Mouse (Mus musculus) cerebellum, adult 8-10 months (tissue): ENCODE results near the gene Erv3.

Experiments used
- DNase-seq: peaks from one replicate; pipeline ENCODE4 v3.0.0; 2022

The Erv3 gene

DNA sequence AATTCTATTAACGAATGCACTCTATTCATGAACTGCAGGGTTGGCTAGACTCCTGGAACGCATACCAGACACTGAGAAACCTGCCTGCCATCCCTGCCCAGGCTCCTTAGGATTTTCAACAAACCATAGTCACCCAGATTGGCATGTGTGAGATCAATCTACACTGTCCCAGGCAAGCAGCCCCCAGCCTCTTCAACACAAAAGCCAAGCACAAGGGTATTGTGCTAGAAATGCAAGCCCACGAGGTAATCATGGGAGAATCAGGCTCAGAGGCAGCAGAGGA lies 37.9 kb downstream of the Erv3 start:
- no peak for DNase-seq

DNA sequence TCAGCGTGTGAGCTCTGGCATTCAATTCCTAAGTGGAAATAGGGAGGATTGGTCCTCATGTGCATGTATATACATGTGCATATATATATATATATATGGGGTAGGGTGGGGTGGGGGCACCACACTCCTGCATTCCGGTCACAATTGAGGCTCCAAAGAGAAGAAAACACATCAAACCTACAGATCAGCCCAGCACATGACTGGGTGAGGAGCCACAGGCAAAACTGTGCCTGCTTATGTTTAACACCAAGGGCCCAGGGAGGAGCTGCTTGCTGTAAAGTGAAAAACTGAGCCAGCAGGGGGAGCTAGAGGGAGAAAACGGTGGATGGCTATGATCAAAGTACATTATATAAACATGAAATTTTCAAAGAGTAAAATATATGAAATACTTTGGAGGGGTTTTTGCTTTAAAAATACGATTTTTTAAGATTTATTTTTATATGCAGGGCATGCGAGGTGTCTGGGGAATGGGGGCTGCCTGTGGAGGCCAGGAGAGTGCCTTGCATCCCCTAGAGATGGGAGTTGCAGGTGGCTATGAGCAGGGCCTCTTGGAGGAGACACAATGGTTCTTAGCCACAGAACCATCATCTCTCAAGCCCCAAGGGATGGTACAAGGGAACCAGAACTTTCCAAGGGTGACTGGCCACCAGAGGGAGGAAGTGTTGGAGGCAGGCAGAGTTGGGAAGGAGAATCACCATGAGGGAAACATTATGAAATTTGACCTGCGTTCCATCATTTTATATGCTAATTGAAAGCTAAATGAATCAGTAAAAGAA lies 38.4 kb downstream of the Erv3 start:
- DNase-seq, result peak; percentile 85

DNA sequence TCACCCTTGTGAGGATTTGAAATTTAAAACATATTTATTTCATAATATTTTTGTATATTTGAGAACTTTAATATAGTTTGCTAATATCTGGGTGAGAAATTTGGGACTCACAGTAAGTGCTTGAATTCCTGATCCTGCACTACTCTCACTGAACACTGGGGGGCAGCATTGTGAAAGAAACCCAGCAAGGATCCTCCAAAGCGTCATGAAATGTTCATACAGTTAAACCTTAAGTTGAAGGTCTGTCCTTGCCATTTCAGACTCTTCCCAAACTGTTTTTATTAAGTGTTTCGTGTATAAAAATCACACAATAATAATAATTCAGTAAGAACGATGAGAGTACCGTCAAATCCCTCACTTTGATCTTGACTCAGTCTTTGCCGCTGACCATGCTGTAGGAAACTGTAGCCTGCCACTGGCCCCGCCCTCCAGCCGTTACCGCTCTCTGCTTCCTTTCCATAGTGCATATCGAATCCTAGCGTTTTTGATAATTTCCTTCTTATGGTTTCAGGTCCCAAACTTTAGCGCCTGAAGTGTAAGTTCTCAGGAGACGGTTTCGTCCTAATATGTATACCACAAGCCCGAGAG lies 39.4 kb downstream of the Erv3 start:
- peak; percentile 83 for DNase-seq

DNA sequence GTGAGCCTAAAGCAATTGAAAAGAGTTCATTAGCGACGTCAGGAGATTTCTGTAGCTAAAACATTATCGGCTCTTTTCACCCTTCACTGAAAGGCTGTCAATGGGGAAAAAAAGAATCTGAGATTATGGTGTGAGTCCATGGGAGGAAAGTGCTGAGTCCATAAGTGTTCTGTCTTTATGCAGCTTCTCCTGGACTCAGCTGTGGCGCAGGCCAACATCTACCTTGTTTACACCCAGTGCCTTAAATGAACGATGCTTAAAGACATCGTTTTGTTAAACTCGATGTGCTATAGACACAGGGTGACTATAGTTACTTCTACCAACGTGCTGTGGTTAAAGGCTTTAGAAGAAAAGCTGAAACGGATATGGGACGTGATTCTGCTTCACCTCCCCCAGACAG lies 45.2 kb downstream of the Erv3 start:
- DNase-seq, result no peak

DNA sequence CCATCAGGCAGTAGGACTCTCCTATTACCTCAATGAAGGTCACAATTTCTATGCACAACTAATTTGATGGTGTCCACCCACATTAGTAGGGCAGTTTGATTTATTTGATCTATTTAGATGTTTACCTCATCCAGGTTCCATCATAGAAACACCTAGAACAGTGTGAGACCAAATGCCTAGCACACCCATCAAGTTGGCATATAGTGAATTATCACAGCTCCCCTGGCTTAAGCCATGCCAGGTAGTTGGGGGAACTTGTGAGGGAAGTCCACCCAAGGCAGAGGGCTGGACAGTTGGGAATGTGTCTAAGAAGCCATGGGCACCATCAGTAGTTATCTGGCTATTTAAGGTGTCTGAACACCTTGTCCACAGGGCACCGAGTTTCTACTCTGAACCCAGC lies 46.1 kb downstream of the Erv3 start:
- no peak for DNase-seq

DNA sequence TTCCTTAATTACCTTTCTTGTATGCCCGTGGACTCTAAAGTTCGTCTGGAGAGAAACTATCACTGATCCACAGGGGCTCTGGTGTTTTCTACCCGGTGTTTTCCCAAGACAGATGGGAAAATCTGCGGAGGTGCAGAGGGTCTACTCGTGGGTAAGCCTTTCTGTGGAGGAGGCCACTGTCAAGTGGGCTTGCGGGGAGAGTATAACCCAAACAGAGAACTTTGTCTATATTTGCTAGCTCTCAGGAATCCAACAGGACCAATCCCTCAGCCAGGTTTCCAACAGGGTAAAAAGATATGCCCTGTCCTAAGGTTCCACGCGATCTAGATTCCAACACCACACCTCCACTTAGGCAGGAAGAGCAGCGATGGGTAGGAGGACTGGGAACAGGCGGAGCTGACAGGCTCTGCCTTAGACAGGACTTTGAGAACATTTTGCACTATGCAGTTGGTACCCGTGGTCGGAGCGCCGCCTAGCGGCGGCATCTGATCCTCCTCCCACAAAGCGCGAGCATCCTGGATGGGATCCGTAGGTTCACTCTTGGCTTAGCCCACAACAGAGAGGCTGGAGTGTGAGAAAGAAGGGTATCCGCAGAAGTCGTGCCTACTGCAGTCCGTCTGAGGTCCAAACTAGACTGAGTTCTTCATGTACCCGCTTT lies 46.9 kb downstream of the Erv3 start:
- peak; percentile 28 for DNase-seq

DNA sequence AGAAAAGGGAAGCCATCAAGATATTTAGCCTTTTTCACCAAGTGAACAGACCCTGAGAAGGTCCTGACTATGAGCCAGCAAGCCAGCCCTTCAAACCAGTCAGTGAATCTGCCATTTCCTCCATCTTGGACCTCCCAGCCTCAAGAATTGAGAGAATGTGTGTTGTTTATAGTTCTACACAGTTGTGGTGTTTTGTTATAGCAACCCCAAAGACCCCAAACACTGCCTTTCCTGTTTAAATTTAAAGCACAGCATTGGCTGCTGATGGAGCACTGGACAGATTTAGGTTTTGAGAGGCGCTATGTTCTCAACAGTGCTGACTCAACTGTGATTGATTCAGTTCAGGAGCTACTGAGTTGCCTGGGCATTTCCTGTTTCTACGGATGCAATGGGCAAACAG lies 47.9 kb downstream of the Erv3 start:
- no peak for DNase-seq

DNA sequence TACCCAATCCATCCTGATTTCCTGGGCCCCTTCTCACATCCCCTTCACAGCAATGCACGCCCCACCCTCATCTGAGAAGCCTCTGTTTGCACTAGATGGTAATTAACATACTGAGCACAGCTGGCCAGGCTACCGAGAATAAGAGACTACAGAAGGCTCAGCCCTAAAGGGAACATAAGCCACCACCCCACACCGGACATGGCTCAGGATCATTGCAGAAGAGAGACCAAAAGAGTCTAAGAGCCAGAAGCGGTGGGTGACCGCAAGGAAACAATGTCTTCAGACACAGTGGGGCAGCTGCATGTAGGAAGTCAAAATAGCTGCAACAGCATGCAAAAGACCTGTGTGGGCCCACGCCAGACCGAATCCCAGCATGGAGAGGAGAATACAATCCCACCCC lies 50.7 kb downstream of the Erv3 start:
- no peak for DNase-seq

DNA sequence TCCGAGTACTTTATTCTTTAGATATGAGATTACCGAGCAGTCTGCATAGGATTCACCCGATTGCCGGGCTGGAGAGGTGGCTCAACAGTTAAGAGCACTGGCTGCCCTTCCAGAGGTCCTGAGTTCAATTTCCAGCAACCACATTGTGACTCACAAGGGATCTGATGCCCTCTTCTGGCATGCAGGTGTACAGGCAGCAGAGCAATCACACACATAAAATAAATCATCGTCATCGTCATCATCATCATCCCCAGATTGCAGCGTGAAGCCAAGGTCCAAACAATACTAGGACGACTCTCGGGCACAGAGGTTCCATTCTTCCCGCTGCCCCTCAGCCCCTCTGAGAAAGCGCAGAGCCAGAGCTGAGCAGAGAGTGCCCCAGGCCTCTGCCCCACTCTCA lies 51.9 kb downstream of the Erv3 start:
- DNase-seq, result no peak

DNA sequence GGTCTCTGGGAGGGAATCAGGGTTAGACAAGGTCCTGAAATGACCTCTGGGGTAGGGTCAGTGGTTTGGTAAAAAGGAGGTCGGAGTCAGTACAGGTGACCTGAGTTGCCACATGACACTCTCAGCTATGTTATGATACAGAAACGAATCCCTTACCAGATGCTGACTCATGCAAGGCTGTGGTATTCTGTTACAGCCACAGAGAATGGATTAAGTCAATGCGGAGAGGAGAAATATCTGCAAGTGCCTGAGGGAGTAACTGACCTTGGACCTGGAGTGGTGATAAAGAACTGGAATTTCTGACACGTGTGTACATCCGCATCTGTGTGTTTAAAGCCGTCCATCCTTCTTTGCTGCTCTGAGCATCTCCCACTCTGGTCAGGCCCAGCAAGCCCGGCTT lies 52.7 kb downstream of the Erv3 start:
- no peak for DNase-seq

DNA sequence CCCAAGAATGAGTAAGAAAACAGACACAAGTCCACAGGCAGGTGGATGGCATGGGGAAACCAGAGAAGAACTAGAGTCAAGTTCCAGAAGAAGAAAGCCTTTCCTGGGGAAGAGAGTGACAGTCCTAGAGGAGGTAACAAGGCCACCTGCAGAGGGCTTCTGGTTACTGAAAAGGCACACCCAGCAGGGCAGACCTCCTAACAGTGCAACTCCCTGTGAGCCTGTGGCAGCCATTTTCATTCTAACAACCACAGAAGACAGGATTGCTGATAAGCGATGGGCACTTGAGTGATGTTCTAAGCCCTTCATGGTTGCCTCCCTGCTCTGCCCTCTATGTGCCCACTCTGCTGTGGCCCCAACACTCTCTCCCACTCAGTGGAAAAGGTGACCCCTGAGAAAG lies 54.2 kb downstream of the Erv3 start:
- DNase-seq, result no peak

DNA sequence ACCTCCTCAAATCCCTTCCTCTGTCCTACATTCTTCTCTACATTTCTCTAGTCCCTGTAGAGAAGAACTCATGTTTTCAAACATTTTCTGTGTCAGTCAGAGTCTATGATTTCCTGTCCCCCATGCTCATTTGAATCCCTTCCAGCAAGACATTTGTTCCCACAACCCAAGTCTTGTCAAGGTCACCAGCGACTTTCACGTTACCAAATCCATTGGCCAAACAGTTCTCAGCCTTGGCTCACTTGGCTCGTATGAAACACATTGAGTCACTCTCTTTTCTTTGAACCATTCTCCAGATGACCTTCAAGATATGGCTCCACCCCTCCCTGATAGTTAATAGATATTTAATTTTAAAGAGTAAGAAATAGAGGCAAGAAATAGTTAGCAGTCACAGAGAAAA lies 55.7 kb downstream of the Erv3 start:
- DNase-seq, result no peak
